Mouse (Mus musculus): ENCODE measurements at regions not wholly inside any gene's neighbourhood (a gene's known extent, or its start where the extent isn't known, plus 50 kb on each side); places are given as distances from the start of the nearest gene placed in this dataset.

DNA sequence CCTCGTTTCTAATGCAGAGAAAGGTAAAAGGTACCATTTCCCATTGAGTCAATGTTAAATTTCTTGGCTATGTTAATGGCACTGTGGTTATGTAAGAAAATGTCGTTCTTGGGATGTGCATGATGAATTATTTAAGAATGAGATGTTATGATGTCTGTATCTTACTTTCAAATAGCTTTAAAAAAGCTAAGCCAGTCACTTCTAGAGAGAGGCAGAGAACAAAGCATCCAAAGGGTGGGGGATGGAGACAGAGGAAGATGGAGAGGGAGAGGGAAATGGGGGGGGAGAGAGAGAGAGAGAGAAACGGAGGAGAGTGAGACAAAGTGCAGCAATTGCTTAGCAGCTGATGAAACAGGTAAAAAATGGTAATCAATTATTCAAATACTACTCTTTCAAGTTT lies 562.8 kb upstream of the Tle4 start:
- no peak for TF ChIP-seq CTCF (IDR thresholded peaks at IDR 0.05; ENCODE audit: insufficient read depth, low read depth, low read length)
- TF ChIP-seq POLR2A (IDR thresholded peaks at IDR 0.05; ENCODE audit: insufficient read depth, low read depth, low read length) = no peak
